Mouse (Mus musculus) retina, postnatal 1 day (tissue): ENCODE results near the gene Cd80.

Source experiments
- DNase-seq: peaks from one replicate; pipeline ENCODE4 v3.0.0-alpha.2; 2012

Gene Cd80

DNA sequence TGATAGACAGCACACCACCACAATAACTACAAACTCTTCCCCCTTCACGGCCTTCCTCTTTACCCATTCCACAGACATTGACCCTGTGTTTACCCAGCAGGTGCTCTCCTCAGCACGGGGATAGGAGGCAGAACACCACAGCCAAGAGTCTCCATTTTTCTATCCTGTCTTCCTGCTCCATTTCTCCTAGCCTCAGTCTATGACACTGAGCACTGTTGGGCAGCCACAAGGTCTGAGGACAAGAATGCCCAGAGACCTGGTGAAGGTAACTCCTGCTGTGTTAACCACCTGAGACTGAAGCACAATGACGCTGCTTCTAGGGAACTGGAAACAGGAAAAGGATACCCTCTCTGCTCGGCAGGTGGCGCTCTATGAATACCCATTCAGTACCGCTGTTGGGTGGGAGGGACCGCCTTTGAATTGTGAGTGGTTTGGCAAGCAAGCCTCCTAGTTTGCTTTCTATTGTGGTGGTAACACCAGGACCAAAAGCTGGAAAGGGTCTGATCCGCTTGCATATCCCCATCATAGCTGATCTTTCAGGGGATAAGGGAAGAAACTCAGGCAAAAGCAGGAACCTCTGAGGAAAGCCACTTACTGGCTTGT lies 81.3 kb downstream of the Cd80 start:
- DNase-seq, result peak; percentile 77

DNA sequence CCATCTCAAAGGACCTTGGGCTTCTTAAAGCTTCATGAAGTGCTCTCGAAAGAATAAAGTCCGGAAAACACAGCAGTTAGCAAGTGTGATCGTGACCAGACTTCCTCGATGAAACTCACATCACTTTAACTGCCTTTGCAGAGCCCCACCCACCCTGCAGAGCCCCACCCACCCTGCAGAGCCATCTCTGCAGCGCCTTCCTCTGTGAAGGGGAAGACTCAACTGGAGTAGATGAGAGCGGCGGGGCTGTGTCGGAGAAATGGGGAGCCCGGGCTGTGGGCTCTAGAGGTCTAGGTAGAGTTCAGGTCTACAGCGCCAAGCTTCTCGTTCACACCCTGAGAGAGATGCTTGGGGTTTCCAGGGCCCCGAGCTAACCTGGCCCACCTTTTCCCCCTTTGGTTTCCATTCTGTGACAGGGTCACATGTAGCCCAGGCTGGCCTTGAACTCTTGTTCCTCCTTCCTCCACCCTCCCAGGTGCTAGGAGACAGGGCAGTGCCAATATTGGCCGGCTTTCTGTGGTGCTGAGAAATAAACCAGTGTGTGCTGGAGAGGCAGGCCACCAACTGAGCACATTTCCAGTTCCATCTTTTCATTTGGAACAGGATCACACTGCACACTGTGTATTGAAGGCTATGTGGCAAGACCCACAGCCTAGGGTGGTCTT lies 83.5 kb downstream of the Cd80 start:
- no peak for DNase-seq
